Mouse (Mus musculus): ENCODE measurements around the gene Foxr1.

GRCm38 (mm10) chr9:44489651-44490085 lies 48.7 kb upstream of the Foxr1 start:
- no peak; the same call in 1 of the 2 replicates for TF ChIP-seq CTCF (IDR thresholded peaks at IDR 0.05; ENCODE audit: borderline replicate concordance, extremely low read depth, insufficient read depth, insufficient read length)
- no peak for TF ChIP-seq POLR2A (IDR thresholded peaks at IDR 0.05; ENCODE audit: borderline replicate concordance, extremely low read depth, insufficient read depth, insufficient read length, poor library complexity, severe bottlenecking)
